Mouse (Mus musculus) heart, adult 2 months (tissue): ENCODE data around the gene Pi4k2b. TPM values are rescaled to one million over a fixed set of nuclear protein-coding genes. Genes with fewer than 3 reads are reported as not detected.

Experiments
- DNase-seq, 2 experiments: peaks; one replicate each; pipeline ENCODE4 v3.0.0; 2021
- H3K27ac ChIP-seq: fragments of 200-600 bp; 2 replicates; pipeline ENCODE4 v1.8.1; 2022
- H3K27me3 ChIP-seq: fragments of 200-500 bp; 2 replicates; pipeline ENCODE4 v1.6.1; 2012; ENCODE audit warnings: mild to moderate bottlenecking, low read length, inconsistent platforms, mixed read lengths; ENCODE audit not compliant: control insufficient read depth, insufficient read depth
- H3K36me3 ChIP-seq: fragments of 200-500 bp; 2 replicates; pipeline ENCODE4 v1.6.1; 2012; ENCODE audit warnings: low read length, inconsistent platforms; ENCODE audit not compliant: control insufficient read depth, insufficient read depth
- H3K4me1 ChIP-seq: fragments of 200-500 bp; 2 replicates; pipeline ENCODE4 v1.6.1; 2011; ENCODE audit warnings: low read length; ENCODE audit not compliant: control insufficient read depth, insufficient read depth
- H3K4me3 ChIP-seq: fragments of 200-600 bp; 2 replicates; pipeline ENCODE4 v1.8.1; 2022
- H3K79me2 ChIP-seq: fragments of 200-500 bp; replicated peaks from 2 replicates; pipeline ENCODE4 v1.6.1; 2012; ENCODE audit warnings: mild to moderate bottlenecking, inconsistent platforms, low read length, moderate library complexity, mixed read lengths; ENCODE audit not compliant: control insufficient read depth, insufficient read depth
- H3K9ac ChIP-seq: fragments of 200-500 bp; 2 replicates; pipeline ENCODE4 v1.6.1; 2012; ENCODE audit warnings: low read depth, mild to moderate bottlenecking, control low read depth, inconsistent platforms, low read length, mixed read lengths
- CTCF ChIP-seq: fragments of 200-600 bp; IDR thresholded peaks from 2 replicates; pipeline ENCODE4 v1.8.1; 2022; ENCODE audit warnings: antibody characterized with exemption, mild to moderate bottlenecking, moderate library complexity
- EP300 ChIP-seq: fragments of 200-500 bp; IDR thresholded peaks from 2 replicates; pipeline ENCODE4 v1.6.1; 2011; ENCODE audit warnings: low read depth, low read length, control low read depth; ENCODE audit not compliant: insufficient read depth
- POLR2A ChIP-seq: fragments of 200-500 bp; IDR thresholded peaks from 2 replicates; pipeline ENCODE4 v1.6.1; 2011; ENCODE audit warnings: mild to moderate bottlenecking, low read depth, low read length, control low read depth; ENCODE audit not compliant: insufficient read depth
- WGBS: fragments of 180-500 bp; shearing (Covaris S2); methylation state at CpG from one replicate; pipeline ENCODE4 v1.1.7; 2018; 5-methylcytosine and 5-hydroxymethylcytosine counted together
- intact Hi-C: fragments of 180-260 bp; cut with DNase I; formaldehyde crosslinking; loops from one replicate; pipeline ENCODE4 v1.15.1; 2025
- polyA plus RNA-seq: library from polyadenylated mRNA; depleted of rRNA; stranded (reverse); fragments of >200 nt; gene quantifications from 2 replicates; pipeline ENCODE4 v1.2.3, GENCODE M21; 2012
- total RNA-seq, 2 experiments: library from RNA; stranded (reverse); gene quantifications; 2 replicates each; pipeline ENCODE4 v1.2.3; 2021

Gene Pi4k2b
- total and polyA plus RNA-seq, 3 experiments, result 1.1 to 2.3 (median 1.9) TPM

- intact Hi-C loops, result loop anchor here (5.0 to 10.0 kb wide), 3 partner anchors 42 to 109 kb away; partner anchors contain the start of genes Anapc4 and Pi4k2b
- 77% methylated on average over 2 of the region's 2 CpGs for WGBS
- H3K4me1 ChIP-seq, result no peaks in the 10 kb centered on the region; the same call in 1 of the 2 replicates
- no peaks in the 10 kb centered on the region for H3K27me3 ChIP-seq
- no peak overlapping the region for H3K27ac ChIP-seq
- no peak for TF ChIP-seq POLR2A
- no peak for TF ChIP-seq EP300
- TF ChIP-seq CTCF, result no peak
- peaks cover 2% of the 10 kb centered on the region for H3K36me3 ChIP-seq
- DNase-seq, result no peak
- H3K79me2 ChIP-seq, result no peaks in the 10 kb centered on the region
- H3K9ac ChIP-seq, result no peak overlapping the region
- no peak overlapping the region; the same call in 1 of the 2 replicates for H3K4me3 ChIP-seq
Observed at GRCm38 (mm10) chr5:52783957-52784356, 42.6 kb downstream of the Pi4k2b start.

GRCm38 (mm10) chr5:52786556-52787322 lies 45.4 kb downstream of the Pi4k2b start:
- Histone ChIP-seq H3K27me3 (no peaks in the 10 kb centered on the region), H3K79me2 (no peaks in the 10 kb centered on the region), H3K36me3 (peaks cover 2% of the 10 kb centered on the region), H3K9ac (no peak overlapping the region), H3K4me1 (no peaks in the 10 kb centered on the region; the same call in 1 of the 2 replicates), H3K4me3 (no peak overlapping the region), H3K27ac (no peak overlapping the region)
- TF ChIP-seq POLR2A, result no peak
- TF ChIP-seq EP300, result no peak
- no peak for TF ChIP-seq CTCF
- no peak for DNase-seq
- WGBS, result 55% methylated on average over 7 of the region's 7 CpGs
- intact Hi-C loops, result loop anchor here (10.0 kb wide), 1 partner anchor 112 kb away; no protein-coding TSS in a partner anchor

- Histone ChIP-seq H3K79me2 (no peaks in the 10 kb centered on the region), H3K4me1 (no peaks in the 10 kb centered on the region), H3K9ac (no peak overlapping the region), H3K4me3 (no peak overlapping the region), H3K27me3 (no peaks in the 10 kb centered on the region), H3K27ac (no peak overlapping the region), H3K36me3 (no peaks in the 10 kb centered on the region; the same call in 1 of the 2 replicates)
- 94% methylated on average over 9 of the region's 9 CpGs for WGBS
- intact Hi-C loops, result no loop called here
- TF ChIP-seq EP300 (no peak), CTCF (no peak), POLR2A (no peak)
- DNase-seq, result no peak
Observed at GRCm38 (mm10) chr5:52793230-52793629, 51.9 kb downstream of the Pi4k2b start.

GRCm38 (mm10) chr5:52794109-52794508 lies 52.7 kb downstream of the Pi4k2b start:
- intact Hi-C loops, result no loop called here
- H3K36me3 ChIP-seq, result no peaks in the 10 kb centered on the region; the same call in 1 of the 2 replicates

GRCm38 (mm10) chr5:52799274-52799985 lies 58.1 kb downstream of the Pi4k2b start:
- 87% methylated on average over 12 of the region's 12 CpGs for WGBS
- H3K27me3 ChIP-seq, result no peaks in the 10 kb centered on the region
- no peaks in the 10 kb centered on the region; the same call in 1 of the 2 replicates for H3K36me3 ChIP-seq

More at GRCm38 (mm10) chr5:52794109-52794508, 52.7 kb downstream of the Pi4k2b start:
- Histone ChIP-seq H3K79me2 (no peaks in the 10 kb centered on the region), H3K9ac (no peak overlapping the region), H3K4me1 (no peaks in the 10 kb centered on the region), H3K27me3 (no peaks in the 10 kb centered on the region), H3K4me3 (no peak overlapping the region), H3K27ac (no peak overlapping the region)
- 87% methylated on average over 9 of the region's 9 CpGs for WGBS
- peak in 1 of 2 experiments; percentile 6 for DNase-seq
- no peak for TF ChIP-seq POLR2A
- no peak for TF ChIP-seq EP300
- no peak for TF ChIP-seq CTCF

GRCm38 (mm10) chr5:52805801-52806200 lies 64.4 kb downstream of the Pi4k2b start:
- Histone ChIP-seq H3K79me2 (no peaks in the 10 kb centered on the region), H3K4me3 (no peak overlapping the region), H3K9ac (no peak overlapping the region), H3K4me1 (no peaks in the 10 kb centered on the region), H3K27me3 (no peaks in the 10 kb centered on the region), H3K27ac (no peak overlapping the region), H3K36me3 (no peaks in the 10 kb centered on the region)
- 81% methylated on average over 4 of the region's 4 CpGs for WGBS
- TF ChIP-seq EP300 (no peak), POLR2A (no peak), CTCF (no peak)
- intact Hi-C loops, result no loop called here
- no peak for DNase-seq

More at GRCm38 (mm10) chr5:52799274-52799985, 58.1 kb downstream of the Pi4k2b start:
- H3K79me2 ChIP-seq, result no peaks in the 10 kb centered on the region
- H3K27ac ChIP-seq, result no peak overlapping the region
- no peaks in the 10 kb centered on the region for H3K4me1 ChIP-seq
- intact Hi-C loops, result no loop called here
- H3K4me3 ChIP-seq, result no peak overlapping the region
- TF ChIP-seq POLR2A, result no peak
- no peak for TF ChIP-seq EP300
- no peak for TF ChIP-seq CTCF
- no peak for DNase-seq
- no peak overlapping the region for H3K9ac ChIP-seq
